Mouse (Mus musculus) liver, adult 2 months (tissue): ENCODE measurements around the gene Vps8.

Experiments
- CTCF ChIP-seq: fragments of 200-500 bp; IDR thresholded peaks from 2 replicates; pipeline ENCODE4 v1.5.1; 2011; ENCODE audit warnings: low read depth, low read length, control low read depth
- POLR2A ChIP-seq: fragments of 200-500 bp; IDR thresholded peaks from 2 replicates; pipeline ENCODE4 v1.6.1; 2011; ENCODE audit warnings: low read length, control low read depth; ENCODE audit not compliant: insufficient read depth; ENCODE audit errors: extremely low read depth

DNA sequence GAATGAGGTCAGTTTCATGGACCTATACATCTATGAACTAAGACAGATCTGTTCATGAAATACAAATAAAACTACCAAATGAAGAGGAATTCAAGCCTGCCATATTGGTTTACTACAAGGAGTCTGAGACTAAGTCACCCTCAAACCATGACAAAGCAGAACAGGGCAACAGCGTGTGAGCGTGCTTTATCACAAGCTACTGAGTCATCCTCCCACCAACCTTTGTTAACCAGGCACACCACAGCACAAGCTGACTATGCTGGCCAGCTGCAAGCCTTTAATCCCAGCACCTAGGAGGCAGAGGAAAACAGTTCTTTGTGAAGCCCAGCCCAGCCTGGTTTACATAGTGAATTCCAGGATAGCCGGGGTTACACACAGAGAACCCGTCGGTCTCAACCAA lies 4.9 kb upstream of the Vps8 start:
- TF ChIP-seq CTCF: no peak
- no peak for TF ChIP-seq POLR2A
